Comparison of ENCODE assay signal across 24 mouse cellular contexts in the genomic region with DNA sequence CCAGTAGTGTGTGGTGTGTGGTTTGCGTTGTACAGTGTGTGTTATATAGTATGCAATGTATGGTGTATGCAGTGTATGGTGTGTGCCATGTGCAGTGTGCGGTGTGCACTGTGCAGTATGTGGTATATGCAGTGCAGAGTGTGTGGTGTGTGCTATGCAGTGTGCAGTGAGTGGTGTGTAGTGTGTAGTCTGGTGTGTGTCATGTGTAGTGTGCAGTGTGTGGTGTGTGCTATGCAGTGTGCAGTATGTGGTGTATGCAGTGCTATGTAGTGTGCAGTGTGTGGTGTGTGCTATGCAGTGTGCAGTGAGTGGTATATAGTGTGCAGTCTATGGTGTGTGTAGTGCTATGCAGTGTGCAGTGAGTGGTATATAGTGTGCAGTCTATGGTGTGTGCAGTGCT. TPM values are rescaled to one million over a fixed set of nuclear protein-coding genes. Genes with fewer than 3 reads are reported as not detected.
A peak's percentile ranks its signal among the peaks of the same experiment; 100 is the strongest.
DNase-seq lines count a peak whose midpoint lies in the region; ATAC-seq and TF ChIP-seq lines count a peak whose summit lies in the region.
"Had no signal": no experiment of that assay in that cellular context is flagged by ENCODE, and none has a peak within 500 bp of the region (broad histone marks: within the 10 kb centered on the region; RNA-seq: fewer than 3 reads in every experiment).

No protein-coding gene starts in this region.

- H3K4me1 ChIP-seq in forebrain, embryonic 15.5 days: no peaks in the 10 kb centered on the region
- H3K4me1 ChIP-seq in forebrain, embryonic 14.5 days (ENCODE audit: control insufficient read depth, insufficient read depth, low read length): no peaks in the 10 kb centered on the region
- peaks cover 3% of the 10 kb centered on the region; the same call in 1 of the 2 replicates for H3K4me1 ChIP-seq in megakaryocyte, embryonic 14.5 days
- H3K4me1 ChIP-seq in G1E (ENCODE audit: insufficient read depth, low read depth, low read length): no peaks in the 10 kb centered on the region
- no peaks in the 10 kb centered on the region for H3K4me1 ChIP-seq in embryonic facial prominence, embryonic 15.5 days
- H3K4me1 ChIP-seq: forebrain, embryonic 13.5 days; heart, embryonic 15.5 days; hindbrain, embryonic 13.5 days had no signal

- DNase-seq in forebrain, embryonic 14.5 days (ENCODE audit: low spot score): no peak
- no peak for DNase-seq in G1E (ENCODE audit: low spot score)
- no peak for DNase-seq in gastrocnemius, postnatal 25 days
- no peak for DNase-seq in lung, postnatal 36 days
- DNase-seq: adrenal gland, adult 8-10 months; adrenal gland, postnatal 36 days; cerebellum, adult 8-10 months; cerebellum, postnatal 14 days; gastrocnemius, postnatal 10 days; heart, postnatal 14 days; kidney, adult 11 months had no signal

- H3K4me3 ChIP-seq in forebrain, embryonic 15.5 days: no peak overlapping the region
- H3K4me3 ChIP-seq in forebrain, embryonic 14.5 days (ENCODE audit: low read depth, low read length): no peak overlapping the region
- peak overlapping the region; percentile 86 for H3K4me3 ChIP-seq in megakaryocyte, embryonic 14.5 days (replicated peaks)
- peak overlapping the region; percentile 35; the same call in 1 of the 2 replicates for H3K4me3 ChIP-seq in G1E (ENCODE audit: low read depth, low read length)
- no peak overlapping the region for H3K4me3 ChIP-seq in embryonic facial prominence, embryonic 15.5 days (replicated peaks)
- H3K4me3 ChIP-seq: forebrain, embryonic 13.5 days; heart, embryonic 15.5 days; hindbrain, embryonic 13.5 days had no signal

- no peak overlapping the region for H3K27ac ChIP-seq in forebrain, embryonic 15.5 days (replicated peaks)
- H3K27ac ChIP-seq in forebrain, embryonic 14.5 days (ENCODE audit: low read depth, low read length): no peak overlapping the region
- H3K27ac ChIP-seq in embryonic facial prominence, embryonic 15.5 days (replicated peaks): no peak overlapping the region
- H3K27ac ChIP-seq: forebrain, embryonic 13.5 days; heart, embryonic 15.5 days; hindbrain, embryonic 13.5 days; hindbrain, postnatal 0 days had no signal

- no peaks in the 10 kb centered on the region for H3K27me3 ChIP-seq in forebrain, embryonic 15.5 days
- no peaks in the 10 kb centered on the region for H3K27me3 ChIP-seq in forebrain, embryonic 14.5 days (replicated peaks; ENCODE audit: control insufficient read depth, insufficient read depth, low read length)
- peaks cover 16% of the 10 kb centered on the region for H3K27me3 ChIP-seq in megakaryocyte, embryonic 14.5 days (replicated peaks)
- no peaks in the 10 kb centered on the region for H3K27me3 ChIP-seq in G1E (ENCODE audit: insufficient read depth, low read length)
- H3K27me3 ChIP-seq in embryonic facial prominence, embryonic 15.5 days: no peaks in the 10 kb centered on the region
- H3K27me3 ChIP-seq: forebrain, embryonic 13.5 days; heart, embryonic 15.5 days; hindbrain, embryonic 13.5 days had no signal

- TF ChIP-seq CTCF in G1E (IDR thresholded peaks at IDR 0.05; ENCODE audit: low read depth, low read length): no peak

- no peaks in the 10 kb centered on the region for H3K9me3 ChIP-seq in forebrain, embryonic 15.5 days
- H3K9me3 ChIP-seq in forebrain, embryonic 14.5 days (replicated peaks; ENCODE audit: control insufficient read depth, low read length): no peaks in the 10 kb centered on the region
- H3K9me3 ChIP-seq in megakaryocyte, embryonic 14.5 days: no peaks in the 10 kb centered on the region
- peaks cover 7% of the 10 kb centered on the region for H3K9me3 ChIP-seq in G1E (replicated peaks)
- no peaks in the 10 kb centered on the region for H3K9me3 ChIP-seq in embryonic facial prominence, embryonic 15.5 days (replicated peaks)
- H3K9me3 ChIP-seq: forebrain, embryonic 13.5 days; heart, embryonic 15.5 days; hindbrain, embryonic 13.5 days had no signal

- WGBS in forebrain, embryonic 15.5 days: 94% methylated on average over 2 of the region's 2 CpGs
- 92% methylated on average over 2 of the region's 2 CpGs for WGBS in forebrain, embryonic 14.5 days
- WGBS in embryonic facial prominence, embryonic 15.5 days: 85% methylated on average over 2 of the region's 2 CpGs

- ATAC-seq in forebrain, embryonic 15.5 days (replicated peaks): 0 out of 2 replicates have a peak, but pooled peaks have one; percentile 29
- ATAC-seq in forebrain, embryonic 14.5 days: no peak
- ATAC-seq in megakaryocyte, adult 5-6 weeks (ENCODE audit: poor library complexity, severe bottlenecking): no peak
- no peak for ATAC-seq in G1E (ENCODE audit: extremely low read depth, insufficient number of reproducible peaks, low FRiP score, poor library complexity, severe bottlenecking)
- ATAC-seq in embryonic facial prominence, embryonic 15.5 days (ENCODE audit: insufficient number of reproducible peaks, low FRiP score, low TSS enrichment, low read depth): peak; percentile 29; the same call in 1 of the 2 replicates
- ATAC-seq: forebrain, embryonic 13.5 days; hindbrain, postnatal 0 days had no signal

- H3K4me2 ChIP-seq in forebrain, embryonic 15.5 days (replicated peaks): no peak overlapping the region
- no peak overlapping the region for H3K4me2 ChIP-seq in forebrain, embryonic 14.5 days (ENCODE audit: low read length)
- H3K4me2 ChIP-seq in embryonic facial prominence, embryonic 15.5 days (replicated peaks): no peak overlapping the region
- H3K4me2 ChIP-seq: forebrain, embryonic 13.5 days; heart, embryonic 15.5 days; hindbrain, embryonic 13.5 days had no signal

- H3K36me3 ChIP-seq in forebrain, embryonic 15.5 days: no peaks in the 10 kb centered on the region
- H3K36me3 ChIP-seq in forebrain, embryonic 14.5 days (ENCODE audit: control insufficient read depth, insufficient read depth, low read length): no peaks in the 10 kb centered on the region
- H3K36me3 ChIP-seq in megakaryocyte, embryonic 14.5 days (replicated peaks; ENCODE audit: low read length): no peaks in the 10 kb centered on the region
- no peaks in the 10 kb centered on the region for H3K36me3 ChIP-seq in G1E (replicated peaks)
- H3K36me3 ChIP-seq in embryonic facial prominence, embryonic 15.5 days: no peaks in the 10 kb centered on the region
- H3K36me3 ChIP-seq: heart, embryonic 15.5 days; hindbrain, embryonic 13.5 days had no signal

- H3K9ac ChIP-seq in forebrain, embryonic 15.5 days (replicated peaks): no peak overlapping the region
- H3K9ac ChIP-seq in forebrain, embryonic 14.5 days (ENCODE audit: low read length): no peak overlapping the region
- no peak overlapping the region for H3K9ac ChIP-seq in embryonic facial prominence, embryonic 15.5 days
- H3K9ac ChIP-seq: forebrain, embryonic 13.5 days; heart, embryonic 15.5 days; hindbrain, embryonic 13.5 days had no signal

RNA-seq across cellular contexts. Expression of gene Slc25a54, which starts 4.1 kb away (rescaled TPM):
- not detected in 2 replicates for polyA plus RNA-seq in forebrain, embryonic 15.5 days (2015; fragmentation: Nextera tagmentation; extraction: Ambion mirVana)
- polyA plus RNA-seq in forebrain, embryonic 14.5 days (2014; fragmentation: Nextera tagmentation; extraction: Ambion mirVana): not detected in 2 replicates
- not detected in 2 replicates for polyA plus RNA-seq in megakaryocyte, embryonic 14.5 days (2012; ENCODE audit: insufficient read depth, low replicate concordance)
- not detected in 2 replicates for total RNA-seq in megakaryocyte, adult 5-6 weeks (2015)
- not detected in 2 replicates for total RNA-seq in megakaryocyte, adult 5-6 weeks (2017)
- total RNA-seq in G1E (2014; fragmentation: Nextera tagmentation): not detected in 2 replicates
- total RNA-seq in G1E (2017): not detected in 2 replicates
- polyA plus RNA-seq in G1E (2012): not detected in 2 replicates
- not detected in 2 replicates for polyA plus RNA-seq in embryonic facial prominence, embryonic 15.5 days (2015; fragmentation: Nextera tagmentation; extraction: Ambion mirVana)
- not detected for total RNA-seq in gastrocnemius, postnatal 25 days (2021)
- total RNA-seq: adrenal gland, adult 8-10 months; adrenal gland, postnatal 36 days; common myeloid progenitor, adult 5-6 weeks; gastrocnemius, postnatal 10 days; heart, postnatal 14 days; hematopoietic stem cell, adult 5-6 weeks; hindbrain, postnatal 0 days had no signal
- polyA plus RNA-seq: C2C12; forebrain, embryonic 13.5 days; gonadal fat pad, adult 2 months; heart, embryonic 15.5 days; hindbrain, embryonic 13.5 days; hindbrain, postnatal 0 days; intestine, embryonic 14.5 days had no signal

RNA-seq across cellular contexts. Expression of gene Slc25a24, which starts 38.5 kb away (rescaled TPM):
- polyA plus RNA-seq in forebrain, embryonic 15.5 days (2015; fragmentation: Nextera tagmentation; extraction: Ambion mirVana): 4.1 TPM in 2 replicates
- polyA plus RNA-seq in forebrain, embryonic 14.5 days (2014; fragmentation: Nextera tagmentation; extraction: Ambion mirVana): 4.7 and 5.0 TPM in 2 replicates
- 6.3 and 10.0 TPM in 2 replicates for polyA plus RNA-seq in megakaryocyte, embryonic 14.5 days (2012; ENCODE audit: insufficient read depth, low replicate concordance)
- total RNA-seq in megakaryocyte, adult 5-6 weeks (2015): 79.2 and 86.8 TPM in 2 replicates
- 87.0 and 90.7 TPM in 2 replicates for total RNA-seq in megakaryocyte, adult 5-6 weeks (2017)
- total RNA-seq in G1E (2014; fragmentation: Nextera tagmentation): 11.6 TPM in 1 of 2 replicates, not detected in the other
- 0.11 TPM in 1 of 2 replicates, not detected in the other for total RNA-seq in G1E (2017)
- not detected in 2 replicates for polyA plus RNA-seq in G1E (2012)
- 46.9 and 49.5 TPM in 2 replicates for polyA plus RNA-seq in embryonic facial prominence, embryonic 15.5 days (2015; fragmentation: Nextera tagmentation; extraction: Ambion mirVana)
- total RNA-seq in gastrocnemius, postnatal 25 days (2021): 1 to 10 TPM; 3.7 to 4.0 TPM

RNA-seq across cellular contexts. Expression of gene Fam102b, which starts 57.0 kb away (rescaled TPM):
- polyA plus RNA-seq in forebrain, embryonic 15.5 days (2015; fragmentation: Nextera tagmentation; extraction: Ambion mirVana): 13.8 and 16.0 TPM in 2 replicates
- polyA plus RNA-seq in forebrain, embryonic 14.5 days (2014; fragmentation: Nextera tagmentation; extraction: Ambion mirVana): 11.1 and 11.6 TPM in 2 replicates
- 0.28 and 0.58 TPM in 2 replicates for polyA plus RNA-seq in megakaryocyte, embryonic 14.5 days (2012; ENCODE audit: insufficient read depth, low replicate concordance)
- 30.7 and 33.5 TPM in 2 replicates for total RNA-seq in megakaryocyte, adult 5-6 weeks (2015)
- total RNA-seq in megakaryocyte, adult 5-6 weeks (2017): 41.3 and 42.0 TPM in 2 replicates
- total RNA-seq in G1E (2014; fragmentation: Nextera tagmentation) (0.15 TPM in 1 of 2 replicates, not detected in the other), G1E (2017) (0.06 and 0.11 TPM in 2 replicates)
- 0.01 TPM in 1 of 2 replicates, not detected in the other for polyA plus RNA-seq in G1E (2012)
- 10.7 and 12.9 TPM in 2 replicates for polyA plus RNA-seq in embryonic facial prominence, embryonic 15.5 days (2015; fragmentation: Nextera tagmentation; extraction: Ambion mirVana)
- total RNA-seq in gastrocnemius, postnatal 25 days (2021): 1 to 10 TPM; 6.3 to 7.4 TPM

Comparison
In these comparisons a context has a peak if more than half of its experiments do, and no peak if none do; other contexts are left out.
1. ATAC-seq: peak in forebrain, embryonic 15.5 days (single experiment) and embryonic facial prominence, embryonic 15.5 days (single experiment); none in forebrain, embryonic 14.5 days (single experiment), megakaryocyte, adult 5-6 weeks (single experiment) and G1E (single experiment).
2. H3K4me3 ChIP-seq: peak in megakaryocyte, embryonic 14.5 days (single experiment) and G1E (single experiment); none in forebrain, embryonic 15.5 days (single experiment), forebrain, embryonic 14.5 days (single experiment) and embryonic facial prominence, embryonic 15.5 days (single experiment).